Mouse (Mus musculus) adrenal gland, postnatal 36 days (tissue): ENCODE data around the gene Lsm12. TPM values are rescaled to one million over a fixed set of nuclear protein-coding genes. Genes with fewer than 3 reads are reported as not detected.

ENCODE experiments used
- DNase-seq, 2 experiments: peaks; one replicate each; pipeline ENCODE4 v3.0.0; 2021; ENCODE audit warnings: mixed read lengths in 1 of 2
- microRNA-seq: library from miRNA; unstranded; fragments of <30 nt; microRNA quantifications from one replicate; pipeline ENCODE4 v1.2.0, GENCODE M21; 2021
- total RNA-seq, 2 experiments: library from RNA; stranded (reverse); gene quantifications; 2 replicates each; pipeline ENCODE4 v1.2.3; 2021

The Lsm12 gene
- total RNA-seq, 2 experiments from 2014 or later, result 81.9 to 90.1 TPM

DNA sequence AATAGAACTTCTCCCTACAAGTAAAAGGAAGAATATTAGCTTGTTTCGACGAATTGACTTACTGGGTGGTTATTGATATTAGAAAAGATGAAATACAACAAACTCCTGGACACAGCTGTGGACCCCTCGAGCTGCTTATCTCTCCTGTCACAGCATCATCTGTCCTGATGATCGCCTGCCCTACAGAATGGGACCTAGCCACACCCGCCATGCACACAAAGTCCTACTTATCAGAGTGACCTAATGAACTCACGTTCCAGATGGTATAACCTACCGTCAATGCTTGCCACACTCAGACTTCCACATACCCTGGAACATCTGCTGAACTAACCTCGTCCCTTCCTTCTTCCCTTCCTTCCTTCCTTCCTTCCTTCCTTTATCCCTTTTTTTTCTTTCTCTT is 68.9 kb downstream of the Lsm12 start:
- DNase-seq, result no peak

Small RNA genes within 50 kb of the gene (microRNA-seq; reads per million reads assigned to microRNA genes)
- 9.2 reads per million, percentile 23 among the genes with 10 or more reads in this experiment for gene Mir8101

Other genes starting within 250 kb of the Lsm12 start
- not detected for gene Sost, start 218.3 kb downstream of the Lsm12 start, total RNA-seq
- gene Cfap97d1, start 201.0 kb downstream of the Lsm12 start, total RNA-seq, result not detected
- gene Dusp3, start 198.3 kb downstream of the Lsm12 start, total RNA-seq, result 100 to 1,000 TPM in 1 of 2 experiments, 10 to 100 TPM in 1; 98.6 to 132 TPM
- gene Mpp3, start 156.8 kb downstream of the Lsm12 start, total RNA-seq, result 10 to 100 TPM in 1 of 2 experiments, 1 to 10 TPM in 1; 5.3 to 17.3 TPM
- 10 to 100 TPM; 40.3 to 48.6 TPM for gene Cd300lg, start 143.8 kb downstream of the Lsm12 start, total RNA-seq
- 10 to 100 TPM in 1 of 2 experiments, 1 to 10 TPM in 1; 8.9 to 10.8 TPM for gene Mpp2, start 96.8 kb downstream of the Lsm12 start, total RNA-seq
- not detected for gene Ppy, start 84.0 kb downstream of the Lsm12 start, total RNA-seq
- gene Pyy, start 77.5 kb downstream of the Lsm12 start, total RNA-seq, result not detected
- under 1 TPM; 0.13 to 0.43 TPM for gene Nags, start 39.8 kb downstream of the Lsm12 start, total RNA-seq
- 10 to 100 TPM; 15.2 to 17.7 TPM for gene Tmem101, start 28.9 kb downstream of the Lsm12 start, total RNA-seq
- 100 to 1,000 TPM; 126 to 133 TPM for gene G6pc3, start 4.3 kb upstream of the Lsm12 start, total RNA-seq
- gene Hdac5, start 44.9 kb upstream of the Lsm12 start, total RNA-seq, result 10 to 100 TPM; 96.3 to 96.5 TPM
- under 1 TPM; 0.66 to 0.76 TPM for gene BC030867, start 63.6 kb upstream of the Lsm12 start, total RNA-seq
- under 1 TPM; 0.10 to 0.30 TPM for gene Asb16, start 83.4 kb upstream of the Lsm12 start, total RNA-seq
- 10 to 100 TPM; 47.3 to 60.4 TPM for gene Tmub2, start 99.6 kb upstream of the Lsm12 start, total RNA-seq
- gene Atxn7l3, start 111.3 kb upstream of the Lsm12 start, total RNA-seq, result 10 to 100 TPM; 51.6 to 54.2 TPM
- 100 to 1,000 TPM; 101 to 103 TPM for gene Ubtf, start 134.4 kb upstream of the Lsm12 start, total RNA-seq
- 1 to 10 TPM in 1 of 2 experiments, under 1 TPM in 1; 0.56 to 1.8 TPM for gene Slc4a1, start 180.9 kb upstream of the Lsm12 start, total RNA-seq
- 10 to 100 TPM; 29.1 to 29.6 TPM for gene Rundc3a, start 208.1 kb upstream of the Lsm12 start, total RNA-seq
- 100 to 1,000 TPM; 453 to 470 TPM for gene Slc25a39, start 222.7 kb upstream of the Lsm12 start, total RNA-seq
- gene Grn, start 245.0 kb upstream of the Lsm12 start, total RNA-seq, result 100 to 1,000 TPM; 181 to 214 TPM